Mouse (Mus musculus): ENCODE data around the gene Hoxc4.

The Hoxc4 gene

GRCm38 (mm10) chr15:103084944-103085343 is 66.2 kb downstream of the Hoxc4 start:
- ATAC-seq (ENCODE audit: low TSS enrichment) = no peak

GRCm38 (mm10) chr15:103085831-103086671 is 67.3 kb downstream of the Hoxc4 start:
- ATAC-seq (ENCODE audit: low TSS enrichment) = no peak

Data from frontal cortex, adult (tissue).